Mouse (Mus musculus): ENCODE results near the gene Ubap2l.

GRCm38 (mm10) chr3:90088617-90089016 lies 36.2 kb upstream of the Ubap2l start:
- TF ChIP-seq GATA1 (IDR thresholded peaks at IDR 0.05; ENCODE audit: borderline replicate concordance, low read length) (no peak), FLI1 (IDR thresholded peaks at IDR 0.05; ENCODE audit: low read length) (no peak)
